Mouse (Mus musculus) C2C12 (cell line): ENCODE measurements around the gene Ppil1. TPM values are rescaled to one million over a fixed set of nuclear protein-coding genes. Genes with fewer than 3 reads are reported as not detected.
"Not testable (repeated sequence)": the region's sequence is repeated elsewhere in the genome, so short reads cannot be mapped to it uniquely, and the experiment has no call there.

Experiments used
- H3K27me3 ChIP-seq: one replicate; pipeline ENCODE4 v1.6.1; 2011; ENCODE audit not compliant: control insufficient read depth, insufficient read depth, insufficient read length
- H3K36me3 ChIP-seq: one replicate; pipeline ENCODE4 v1.6.1; 2011; ENCODE audit not compliant: control insufficient read depth, insufficient read depth
- H3K4me3 ChIP-seq: one replicate; pipeline ENCODE4 v1.5.1; 2011; ENCODE audit warnings: mild to moderate bottlenecking, control low read depth; ENCODE audit not compliant: poor library complexity, insufficient read depth, severe bottlenecking
- H3K79me2 ChIP-seq: one replicate; pipeline ENCODE4 v1.6.1; 2011; ENCODE audit not compliant: control insufficient read depth, insufficient read depth
- H3K79me3 ChIP-seq: one replicate; pipeline ENCODE4 v1.6.1; 2011; ENCODE audit warnings: low read depth, control low read depth
- H3ac ChIP-seq: one replicate; pipeline ENCODE3; 2011; ENCODE audit warnings: low read depth; ENCODE audit not compliant: control insufficient read depth, insufficient read length
- CEBPB ChIP-seq: IDR thresholded peaks from one replicate; pipeline ENCODE4 v1.6.1; 2011; ENCODE audit warnings: low read depth, mild to moderate bottlenecking, control low read depth, moderate library complexity
- CTCF ChIP-seq: IDR thresholded peaks from one replicate; pipeline ENCODE4 v1.5.1; 2011; ENCODE audit not compliant: control insufficient read depth, insufficient read depth, insufficient read length
- FOSL1 ChIP-seq: IDR thresholded peaks from one replicate; pipeline ENCODE4 v1.8.0; 2011; ENCODE audit warnings: mild to moderate bottlenecking, low read length; ENCODE audit not compliant: poor library complexity, insufficient read depth, severe bottlenecking
- MAX ChIP-seq: IDR thresholded peaks from one replicate; pipeline ENCODE4 v1.6.1; 2011; ENCODE audit warnings: mild to moderate bottlenecking, control low read depth
- MYOD1 ChIP-seq: IDR thresholded peaks from one replicate; pipeline ENCODE4 v1.6.1; 2011; ENCODE audit warnings: low read depth; ENCODE audit not compliant: control insufficient read depth, insufficient read length
- MYOG ChIP-seq: IDR thresholded peaks from one replicate; pipeline ENCODE4 v1.6.1; 2011; ENCODE audit not compliant: control insufficient read depth, insufficient read length; ENCODE audit errors: extremely low read depth
- USF1 ChIP-seq: IDR thresholded peaks from one replicate; pipeline ENCODE4 v1.6.1; 2011; ENCODE audit warnings: low read depth, mild to moderate bottlenecking, control low read depth, moderate library complexity
- polyA plus RNA-seq: library from polyadenylated mRNA; unstranded; fragments of >200 nt; fragmentation: generic; extraction: Trizol; gene quantifications from one replicate; pipeline ENCODE4 v1.2.1, GENCODE M21; 2012; ENCODE audit warnings: missing spikeins

Ppil1 gene
- polyA plus RNA-seq, 1 experiment, result 77.7 TPM

DNA sequence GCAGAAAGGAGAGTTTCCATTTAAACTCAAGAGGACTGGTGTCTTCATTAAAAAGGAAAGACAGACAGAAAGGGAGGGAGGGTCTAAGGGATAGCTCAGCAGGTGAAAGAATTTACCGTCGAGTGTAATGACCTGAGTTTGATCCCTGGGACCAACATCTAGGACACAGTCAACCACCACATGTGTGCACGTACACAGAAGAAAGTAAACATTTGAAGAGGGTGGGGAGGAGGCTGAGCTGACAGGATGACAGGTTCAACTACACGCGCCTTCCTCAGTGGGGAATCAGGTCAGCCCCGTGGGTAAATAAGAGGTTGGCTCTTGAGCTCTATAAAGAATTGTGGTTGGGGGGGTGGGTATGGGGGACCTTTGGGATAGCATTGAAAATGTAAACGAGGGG lies 9.2 kb upstream of the Ppil1 start:
- H3K79me3 ChIP-seq, result peaks cover 5% of the 10 kb centered on the region
- TF ChIP-seq FOSL1 (no peak), MYOG (no peak), MAX (no peak), MYOD1 (no peak), CTCF (no peak), USF1 (no peak), CEBPB (no peak)
- H3K79me2 ChIP-seq, result peaks cover 42% of the 10 kb centered on the region
- H3K36me3 ChIP-seq, result no peaks in the 10 kb centered on the region
- H3K27me3 ChIP-seq, result no peaks in the 10 kb centered on the region
- no peak overlapping the region for H3K4me3 ChIP-seq
- H3ac ChIP-seq, result no peak overlapping the region

DNA sequence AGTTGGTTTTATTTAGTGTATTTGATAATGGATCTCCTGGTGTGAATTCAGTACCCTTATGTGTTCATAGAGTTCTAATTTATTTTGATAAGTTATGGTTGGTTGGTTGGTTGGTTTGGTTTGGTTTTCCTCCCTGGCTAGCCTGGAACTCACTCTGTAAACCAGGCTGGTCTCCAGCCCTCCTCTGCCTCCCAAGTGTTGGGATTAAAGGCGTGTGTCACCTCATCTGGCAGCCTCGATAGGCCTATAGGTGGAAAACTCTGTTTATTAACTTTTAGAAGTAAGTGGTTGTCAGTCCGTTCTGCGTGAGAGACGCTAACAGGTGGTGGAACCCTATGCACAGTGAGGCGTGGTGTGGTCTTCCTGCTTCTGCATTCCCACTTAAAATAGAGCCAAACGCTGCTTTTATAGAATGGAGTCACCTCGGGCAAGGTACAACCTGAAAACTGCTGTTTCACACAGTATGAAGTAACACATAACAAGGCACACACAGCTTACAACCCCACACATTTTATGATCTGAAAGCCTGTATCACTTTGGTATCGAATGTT lies 6.2 kb upstream of the Ppil1 start:
- Histone ChIP-seq H3K79me2 (peaks cover 42% of the 10 kb centered on the region), H3K27me3 (no peaks in the 10 kb centered on the region), H3K36me3 (no peaks in the 10 kb centered on the region), H3K79me3 (peaks cover 5% of the 10 kb centered on the region), H3K4me3 (no peak overlapping the region), H3ac (no peak overlapping the region)
- TF ChIP-seq CTCF, result no peak
- TF ChIP-seq FOSL1, result no peak
- TF ChIP-seq MYOD1, result peak; percentile 17

DNA sequence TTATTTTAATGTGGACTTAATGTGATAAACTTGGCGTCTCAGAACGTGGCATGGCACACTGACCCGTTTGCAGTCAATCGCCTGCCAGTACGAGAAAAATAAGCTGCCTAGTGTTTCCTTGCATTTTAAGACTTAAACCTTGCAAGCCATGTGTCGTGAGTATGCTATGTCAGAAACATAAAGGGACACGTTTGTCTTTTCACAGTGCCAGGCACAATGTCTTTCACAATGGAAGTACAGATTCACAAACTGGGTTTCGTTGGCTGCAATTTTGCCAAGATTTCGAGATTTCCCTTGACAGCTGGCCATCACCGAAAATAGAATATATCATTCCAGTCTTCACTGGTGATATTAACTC lies 5.3 kb upstream of the Ppil1 start:
- Histone ChIP-seq H3K79me3 (peaks cover 4% of the 10 kb centered on the region), H3K4me3 (peak overlapping the region; percentile 71), H3K79me2 (peaks cover 42% of the 10 kb centered on the region), H3K27me3 (no peaks in the 10 kb centered on the region), H3K36me3 (no peaks in the 10 kb centered on the region), H3ac (peak overlapping the region; percentile 97)
- TF ChIP-seq USF1 (no peak), MYOD1 (no peak), MYOG (no peak), CTCF (no peak), MAX (no peak), CEBPB (no peak), FOSL1 (no peak)

DNA sequence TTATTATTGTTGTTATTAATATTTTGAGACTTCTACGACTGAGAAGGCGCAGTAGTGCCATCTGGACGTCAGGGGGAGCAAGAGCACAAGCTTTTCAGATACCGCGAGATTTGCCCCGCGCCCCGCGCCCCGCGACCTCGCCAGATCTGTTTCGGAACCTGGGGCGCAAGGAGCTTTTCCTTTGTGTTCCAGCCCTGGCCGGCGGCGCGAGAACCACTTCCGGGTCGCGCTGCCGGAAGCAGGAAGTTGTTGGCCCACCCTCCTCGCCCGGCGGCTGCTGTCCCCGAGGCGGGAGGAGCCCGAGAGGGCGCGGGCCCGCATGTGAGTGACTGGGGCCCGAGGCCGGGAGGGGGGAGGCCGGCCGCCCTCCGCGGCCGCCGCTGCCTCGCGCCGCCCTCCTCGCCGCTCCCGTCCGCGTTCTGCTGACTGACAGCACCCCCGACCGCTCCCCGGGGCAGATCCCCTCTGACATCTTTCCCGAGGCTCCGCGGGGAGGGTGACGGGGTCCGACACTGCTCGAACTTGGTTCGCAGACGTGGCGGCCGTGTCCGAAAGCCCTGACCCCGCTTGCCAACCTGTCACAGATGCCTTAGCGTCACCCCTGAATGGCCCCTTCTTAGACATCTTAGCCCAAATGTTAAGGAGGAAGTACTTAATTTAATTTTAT lies 4.8 kb upstream of the Ppil1 start, which contains the start of gene BC004004:
Gene BC004004, plus strand, starts transcription at position 107 of the 667 bp plus-strand sequence.
- Histone ChIP-seq H3K79me3 (peaks cover 4% of the 10 kb centered on the region), H3ac (peak within 1 kb of the TSS; percentile 97), H3K36me3 (no peaks in the 10 kb centered on the region), H3K4me3 (peak within 1 kb of the TSS; percentile 71), H3K27me3 (no peaks in the 10 kb centered on the region), H3K79me2 (peaks cover 42% of the 10 kb centered on the region)
- TF ChIP-seq CEBPB (no peak), MAX (peak; percentile 77), CTCF (peak; percentile 38), MYOG (no peak), MYOD1 (no peak)

DNA sequence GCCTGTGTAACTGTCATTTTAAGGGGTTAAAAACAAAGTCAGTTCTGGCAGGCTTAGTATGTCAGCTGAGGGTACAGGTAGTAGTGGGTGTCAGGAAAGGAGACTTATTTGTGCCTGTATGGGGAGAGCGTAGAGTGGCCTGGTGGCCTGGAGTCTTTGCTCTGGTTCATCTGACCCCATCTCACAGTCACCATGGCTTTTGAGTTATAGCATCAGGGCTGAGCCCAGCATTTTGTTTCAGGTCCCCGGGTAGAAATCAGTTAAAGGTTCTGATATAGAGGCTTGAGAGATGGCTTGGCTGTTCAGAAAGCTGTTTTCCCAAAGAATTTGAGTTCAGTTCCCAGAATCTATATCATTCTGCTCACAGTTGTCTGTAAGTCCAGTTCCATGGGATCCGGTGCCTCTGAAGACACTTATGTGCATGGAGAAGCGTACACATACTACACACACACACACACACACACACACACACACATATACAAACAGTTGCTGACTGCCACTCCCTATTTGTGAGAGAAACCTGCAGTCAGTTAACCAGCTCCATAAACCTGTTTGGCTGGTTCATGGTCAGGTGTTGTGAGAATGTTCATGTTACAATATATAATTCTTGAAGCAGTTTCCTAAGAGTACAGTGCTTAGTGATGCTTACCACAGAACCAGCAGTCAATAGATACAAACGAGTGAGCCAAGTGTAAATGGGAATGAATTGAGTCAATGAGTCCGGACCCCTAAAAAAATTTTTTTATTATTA lies 4.1 kb upstream of the Ppil1 start:
- H3ac ChIP-seq, result no peak overlapping the region
- no peaks in the 10 kb centered on the region for H3K27me3 ChIP-seq
- H3K79me2 ChIP-seq, result peaks cover 46% of the 10 kb centered on the region
- H3K4me3 ChIP-seq, result no peak overlapping the region
- H3K79me3 ChIP-seq, result peaks cover 9% of the 10 kb centered on the region
- TF ChIP-seq MYOD1 (no peak), FOSL1 (no peak), MYOG (no peak), MAX (no peak), USF1 (no peak), CEBPB (no peak), CTCF (no peak)
- H3K36me3 ChIP-seq, result no peaks in the 10 kb centered on the region

DNA sequence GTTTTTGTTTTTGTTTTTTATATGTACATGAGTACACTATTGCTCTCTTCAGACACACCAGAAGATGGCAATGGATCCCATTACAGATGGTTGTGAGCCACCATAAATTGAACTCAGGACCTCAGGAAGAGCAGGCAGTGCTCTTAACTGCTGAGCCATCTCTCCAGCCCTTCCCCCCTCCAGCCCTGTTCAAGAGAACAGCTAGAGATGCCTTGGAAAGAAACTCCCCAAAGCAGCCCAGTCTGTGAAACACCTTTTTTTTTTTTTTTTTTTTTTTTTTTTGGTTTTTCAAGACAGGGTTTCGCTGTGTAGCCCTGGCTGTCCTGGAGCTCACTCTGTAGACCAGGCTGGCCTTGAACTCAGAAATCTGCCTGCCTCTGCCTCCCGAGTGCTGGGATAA lies 3.1 kb upstream of the Ppil1 start:
- Histone ChIP-seq H3K79me2 (peaks cover 46% of the 10 kb centered on the region), H3K79me3 (peaks cover 17% of the 10 kb centered on the region)
- not testable (repeated sequence) for H3K4me3 ChIP-seq, H3K27me3 ChIP-seq, H3K36me3 ChIP-seq, H3ac ChIP-seq
